Mouse (Mus musculus) layer of hippocampus, postnatal 14 days (tissue): ENCODE measurements at regions not wholly inside any gene's neighbourhood (a gene's known extent, or its start where the extent isn't known, plus 50 kb on each side); places are given as distances from the start of the nearest gene placed in this dataset.
"Not testable (repeated sequence)": the region's sequence is repeated elsewhere in the genome, so short reads cannot be mapped to it uniquely, and the experiment has no call there.

Experiments
- DNase-seq, 2 experiments: peaks; one replicate each; pipeline ENCODE4 v3.0.0; 2021 to 2022; ENCODE audit warnings: low spot score in 2 of 2, mixed read lengths in 1 of 2

DNA sequence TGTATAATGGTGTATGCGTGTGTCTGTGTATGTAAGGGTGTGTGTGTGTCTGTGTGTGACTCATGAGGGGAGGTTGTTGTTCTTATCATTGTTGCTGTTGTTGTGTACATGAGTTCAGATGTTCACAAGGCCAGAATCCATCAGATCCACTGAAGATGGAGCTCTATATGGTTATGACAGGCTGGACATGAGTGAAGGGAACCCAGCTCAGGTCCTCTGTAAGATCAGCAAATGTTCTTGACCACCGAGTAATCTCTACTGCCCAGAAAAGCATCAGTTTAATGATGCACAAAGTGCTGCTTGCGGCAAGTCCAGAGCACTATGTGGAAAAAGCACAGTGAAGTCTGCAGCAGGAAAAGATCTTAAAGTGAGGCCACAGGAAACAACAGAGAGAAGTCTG is 77.5 kb downstream of the Gm15319 start:
- DNase-seq: not testable (repeated sequence)

DNA sequence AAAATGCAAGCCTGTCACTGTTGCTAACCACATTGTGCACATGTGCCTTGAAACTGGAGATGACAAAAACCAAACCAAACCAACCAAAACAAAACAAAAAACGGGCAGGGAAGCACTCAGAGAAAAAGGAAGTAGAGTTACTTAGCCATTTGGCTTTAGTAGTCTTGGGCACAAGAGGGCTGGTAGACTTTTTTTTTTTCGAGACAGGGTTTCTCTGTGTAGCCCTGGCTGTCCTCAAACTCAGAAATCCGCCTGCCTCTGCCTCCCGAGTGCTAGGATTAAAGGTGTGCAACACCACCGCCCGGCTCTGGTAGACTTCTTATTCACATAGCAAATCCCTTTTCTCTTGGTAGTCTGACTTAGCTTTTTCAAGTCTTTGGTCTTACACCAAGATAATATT is 78.2 kb downstream of the Gm15319 start:
- DNase-seq: peak; percentile 22

DNA sequence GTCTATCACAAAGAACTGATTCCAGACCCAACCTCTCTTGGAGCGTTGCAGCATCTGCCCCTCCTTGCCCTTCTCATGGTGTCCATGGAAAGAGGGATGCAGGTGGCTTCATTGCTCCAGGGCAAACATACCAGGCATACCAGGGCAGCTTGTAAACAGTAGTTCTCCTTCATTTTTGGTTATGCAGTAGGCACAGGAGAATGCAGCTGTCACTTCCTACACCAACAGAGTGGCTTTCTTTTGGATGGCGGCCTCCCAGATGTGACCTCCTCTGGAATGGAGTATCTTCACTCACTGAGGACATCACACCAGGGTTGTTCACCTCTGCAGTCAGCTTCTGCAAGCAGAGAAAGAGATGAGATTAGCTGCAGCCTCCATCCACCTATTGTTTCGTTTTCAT is 79.9 kb downstream of the Gm15319 start:
- not testable (repeated sequence) for DNase-seq

DNA sequence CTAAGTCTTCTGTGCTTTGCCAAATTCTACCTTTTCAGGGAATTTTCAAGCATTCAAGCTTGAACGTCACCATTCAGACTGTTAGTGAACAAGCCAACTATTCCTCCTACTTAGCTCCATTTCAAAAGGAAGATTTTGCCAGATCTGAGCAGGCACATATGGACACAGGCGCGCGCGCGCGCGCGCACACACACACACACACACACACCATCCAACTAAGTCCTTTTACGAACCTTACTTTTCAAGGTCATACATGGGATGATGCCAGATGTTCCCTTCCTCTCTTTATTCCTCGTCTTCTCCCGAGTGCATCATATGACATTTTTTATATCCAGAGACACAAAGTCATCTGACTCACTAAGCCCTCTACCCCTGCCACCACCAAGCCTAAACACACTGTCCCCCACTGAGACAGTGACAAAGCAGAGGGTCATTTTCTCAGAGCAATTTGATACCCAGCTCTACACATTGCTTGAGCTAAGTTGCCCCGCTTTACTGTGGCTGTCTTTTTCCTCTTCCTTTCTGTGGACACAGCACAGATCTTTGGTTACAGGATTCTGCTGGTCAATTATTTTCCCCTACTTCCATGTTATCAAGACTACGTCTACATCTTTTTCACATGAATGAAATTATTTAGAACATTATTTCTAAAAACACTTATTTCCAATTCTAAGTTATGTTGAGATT is 81.7 kb downstream of the Gm15319 start:
- peak in 1 of 2 experiments; percentile 9 for DNase-seq

DNA sequence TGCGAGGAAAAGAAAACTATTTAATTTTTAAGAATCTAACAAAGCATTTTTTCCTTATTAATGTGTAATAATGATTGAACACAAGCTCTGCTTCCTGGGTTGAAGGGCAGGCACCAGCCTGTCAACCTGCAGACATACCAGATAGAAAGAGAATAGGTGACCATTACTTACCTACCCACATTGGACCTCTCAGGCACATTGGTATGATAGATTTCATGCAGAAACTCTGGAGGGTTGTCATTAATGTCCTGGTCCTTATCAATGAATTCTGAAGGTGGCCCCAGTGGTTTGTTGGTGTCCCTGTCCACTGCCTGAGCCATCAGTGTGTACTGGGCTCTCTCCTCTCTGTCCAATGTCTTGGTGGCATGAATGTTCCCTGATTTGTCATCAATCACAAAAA is 85.3 kb downstream of the Gm15319 start:
- DNase-seq: not testable (repeated sequence)

DNA sequence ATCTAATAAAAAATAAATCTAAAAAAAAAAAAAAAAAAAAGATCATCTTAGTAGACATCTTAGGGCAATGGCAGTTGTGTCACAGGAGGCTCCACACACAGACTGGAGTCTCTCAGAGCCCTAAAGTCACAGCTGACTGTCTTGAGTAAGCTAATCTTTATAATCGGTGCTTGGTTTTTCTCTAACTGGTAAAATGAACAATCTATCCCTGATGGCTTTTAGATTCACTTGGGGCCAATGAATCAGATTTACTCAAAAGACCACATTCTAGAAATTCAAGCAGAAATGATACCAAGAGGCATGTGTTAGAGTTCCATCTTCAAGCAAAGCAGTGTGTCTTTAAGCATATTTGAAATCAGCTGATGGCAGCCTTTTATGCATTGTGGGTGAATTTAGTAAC is 86.3 kb downstream of the Gm15319 start:
- not testable (repeated sequence) for DNase-seq

DNA sequence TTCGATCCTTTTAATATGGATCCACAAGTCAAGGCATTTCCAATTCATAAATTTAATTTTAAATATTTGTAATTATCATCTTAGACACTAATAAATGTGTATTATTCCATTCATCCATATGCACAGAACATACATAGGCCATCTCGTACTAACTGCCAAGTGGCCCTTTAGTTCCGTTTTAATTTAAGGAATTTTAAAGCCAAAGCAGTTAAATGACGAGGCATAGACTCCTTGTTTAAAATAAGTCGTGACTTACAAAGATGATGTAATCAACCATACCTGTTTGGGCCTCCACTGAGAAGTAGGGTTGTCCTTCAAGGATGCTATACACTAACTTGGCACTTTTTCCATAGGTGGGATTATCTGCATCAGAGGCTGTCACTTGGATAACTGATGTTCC is 89.2 kb downstream of the Gm15319 start:
- DNase-seq: not testable (repeated sequence)

DNA sequence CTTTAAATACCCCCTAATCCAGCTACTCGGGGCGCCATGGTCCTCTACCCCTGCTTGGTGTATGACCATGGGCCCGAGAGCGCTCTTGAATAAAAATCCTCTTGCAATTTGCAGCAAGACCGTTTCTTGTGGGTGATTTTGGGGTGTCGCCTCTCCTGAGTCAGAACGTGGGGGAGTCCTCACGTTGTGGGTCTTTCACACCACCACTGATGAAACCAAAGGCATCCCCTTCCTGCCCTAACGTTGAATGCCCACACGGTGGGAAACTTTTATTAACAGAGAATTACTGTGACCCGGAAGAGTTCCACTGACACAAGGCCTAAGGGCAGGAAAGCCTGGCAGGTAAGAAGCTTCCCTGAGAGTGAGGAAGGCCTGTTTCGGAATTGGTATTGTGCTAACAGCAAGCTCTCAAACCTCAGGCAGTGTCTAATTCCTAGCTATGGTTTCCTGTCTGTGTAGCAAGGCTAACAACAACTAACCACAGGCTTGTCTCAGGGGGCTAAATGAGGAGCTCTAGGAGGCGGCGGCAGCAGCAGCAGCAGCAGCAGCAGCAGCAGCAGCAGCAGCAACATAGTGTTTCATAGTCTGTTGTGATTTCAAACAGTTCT is 95.4 kb downstream of the Gm15319 start:
- peak in 1 of 2 experiments; percentile 39 for DNase-seq

DNA sequence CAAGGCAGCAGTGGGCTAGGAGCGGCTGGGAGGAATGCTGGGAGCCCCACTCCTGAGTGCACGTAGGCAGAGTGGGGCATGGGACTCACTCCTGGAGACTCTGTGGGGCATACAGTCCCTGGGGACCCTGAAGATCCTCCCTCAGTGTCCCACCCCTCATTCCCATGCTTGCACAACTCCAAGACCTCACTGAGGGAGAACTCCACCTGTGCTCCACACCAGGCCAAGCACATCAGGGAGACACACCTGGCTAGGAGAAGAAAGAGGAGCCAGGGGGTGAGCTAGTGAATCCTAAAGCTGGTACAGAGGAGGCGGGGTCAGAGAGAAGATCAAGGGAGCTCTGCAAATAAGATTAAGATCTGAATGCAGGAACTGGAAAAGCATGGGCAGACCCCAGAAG is 96.2 kb downstream of the Gm15319 start:
- peak; percentile 36 to 40 for DNase-seq

DNA sequence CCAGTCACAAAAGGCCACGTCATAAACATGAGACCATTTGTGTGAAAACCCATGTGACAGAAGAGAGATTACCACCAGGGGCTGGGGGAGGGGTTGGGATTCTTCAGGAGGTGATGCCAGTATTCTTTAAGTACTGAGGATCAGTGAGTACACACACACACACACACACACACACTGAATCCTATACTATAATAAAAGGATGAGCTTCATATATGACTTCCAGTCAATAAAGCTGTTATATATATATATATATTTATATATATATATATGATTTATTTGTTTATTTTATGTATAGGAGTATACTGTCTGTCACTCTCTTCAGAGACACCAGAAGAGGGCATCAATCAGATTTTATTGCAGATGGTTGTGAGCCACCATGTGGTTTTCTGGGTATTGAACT is 98.4 kb downstream of the Gm15319 start:
- not testable (repeated sequence) for DNase-seq

DNA sequence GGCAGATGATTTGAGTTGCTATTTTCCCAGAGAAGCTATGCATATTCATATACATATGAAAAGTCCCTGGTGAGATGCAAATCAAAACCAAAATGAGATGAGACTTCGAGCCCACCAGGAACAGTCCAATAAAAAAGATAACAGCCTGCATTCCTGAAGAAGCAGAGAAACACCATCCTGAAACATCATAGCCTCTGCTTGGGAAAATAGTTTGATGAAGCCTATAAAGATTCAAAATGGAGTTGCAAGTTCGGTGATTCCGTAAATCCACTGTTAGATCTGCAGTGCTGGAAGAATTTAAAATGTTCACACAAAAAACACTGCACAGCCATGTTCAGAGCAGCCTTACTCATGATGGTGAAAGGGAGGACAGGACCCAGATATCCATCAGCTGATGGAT is 98.9 kb downstream of the Gm15319 start:
- DNase-seq: peak; percentile 22 to 31

DNA sequence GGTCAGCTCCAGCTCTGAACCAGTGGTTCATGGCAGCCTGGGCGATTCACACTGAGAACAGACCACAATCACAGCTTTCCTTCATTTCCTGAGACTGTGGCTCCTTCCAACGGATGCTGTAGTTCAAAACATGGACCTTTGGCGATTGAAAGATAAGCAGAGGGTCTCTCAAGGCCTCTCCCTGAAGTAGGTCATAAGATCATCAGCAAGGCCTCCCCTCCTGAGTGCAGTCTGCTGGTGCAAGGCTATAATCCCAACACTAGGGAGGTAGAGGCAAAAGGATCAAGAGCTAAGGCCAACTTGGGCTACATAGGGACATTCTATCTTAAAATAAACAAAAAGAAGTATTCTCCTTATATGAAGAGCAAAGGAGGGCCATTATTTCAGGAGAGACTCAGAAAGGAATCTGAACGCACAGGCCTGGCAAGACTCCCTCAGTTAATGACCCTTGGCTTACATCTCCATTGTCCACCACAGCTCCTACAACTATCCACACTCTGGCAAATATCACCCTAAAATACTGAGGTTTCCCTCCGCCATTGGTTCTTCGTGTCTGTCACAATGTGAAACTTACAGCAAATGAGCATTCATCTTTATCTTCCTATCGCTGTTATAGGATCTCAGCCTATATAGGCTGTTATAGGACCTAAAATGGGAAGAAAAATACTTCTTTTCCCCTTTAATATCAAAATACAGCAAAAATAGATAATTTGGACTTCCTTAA is 100.0 kb downstream of the Gm15319 start:
- peak; percentile 11 to 17 for DNase-seq

DNA sequence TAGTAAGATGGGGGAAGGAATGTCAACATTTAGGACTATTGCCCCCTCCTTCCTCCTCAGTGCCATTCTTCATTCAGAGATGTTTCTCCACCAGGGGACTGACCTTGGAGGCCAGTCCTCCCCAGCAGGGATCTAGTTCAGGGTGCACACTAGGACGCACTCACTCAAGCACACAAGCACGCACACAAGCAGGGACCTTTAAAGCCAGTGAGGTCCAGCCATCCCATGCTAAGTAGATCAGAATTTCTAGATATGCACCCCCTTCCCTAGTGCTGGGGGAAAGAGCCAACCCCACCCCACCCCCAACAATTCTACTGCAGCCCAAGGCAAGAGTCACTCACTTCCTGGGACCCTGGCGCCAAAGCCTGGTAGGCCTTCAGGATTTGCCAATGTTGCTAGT is 100.8 kb downstream of the Gm15319 start:
- DNase-seq: peak; percentile 13 to 25

DNA sequence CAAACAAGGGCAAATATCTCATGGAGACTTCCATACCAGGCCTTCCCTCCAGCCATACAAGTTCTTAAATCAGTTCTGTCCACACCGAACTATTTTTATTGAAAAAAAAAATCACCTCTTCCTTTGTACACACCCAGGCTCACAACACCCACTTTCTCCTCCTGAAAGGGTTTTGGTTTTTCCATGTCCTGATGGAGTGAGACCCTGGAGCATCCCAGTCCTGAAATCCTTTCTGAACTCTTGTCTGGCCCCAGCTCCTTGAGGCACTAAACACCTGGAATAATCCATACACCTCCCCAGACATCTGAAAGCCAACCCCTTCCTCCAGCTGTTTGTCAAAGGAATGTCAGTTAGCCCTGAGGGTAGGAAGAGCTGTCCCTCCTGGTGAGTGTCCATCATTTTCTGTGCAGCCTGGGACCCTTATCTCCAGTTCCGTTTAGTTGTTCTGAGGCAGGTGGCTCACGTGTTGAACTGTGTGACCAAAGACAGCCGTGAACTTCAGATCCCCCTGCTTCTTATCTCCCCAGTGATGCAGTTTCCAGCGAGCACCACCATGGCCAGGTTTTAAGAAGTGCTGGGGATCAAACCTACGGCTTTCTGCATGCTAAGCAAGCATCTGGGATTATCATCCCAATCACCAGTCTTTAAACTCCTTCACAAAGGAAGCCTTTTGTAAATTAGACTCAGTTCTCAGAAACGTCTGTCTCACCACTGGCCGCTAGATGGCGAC is 101.4 kb downstream of the Gm15319 start:
- peak in 1 of 2 experiments; percentile 9 for DNase-seq

DNA sequence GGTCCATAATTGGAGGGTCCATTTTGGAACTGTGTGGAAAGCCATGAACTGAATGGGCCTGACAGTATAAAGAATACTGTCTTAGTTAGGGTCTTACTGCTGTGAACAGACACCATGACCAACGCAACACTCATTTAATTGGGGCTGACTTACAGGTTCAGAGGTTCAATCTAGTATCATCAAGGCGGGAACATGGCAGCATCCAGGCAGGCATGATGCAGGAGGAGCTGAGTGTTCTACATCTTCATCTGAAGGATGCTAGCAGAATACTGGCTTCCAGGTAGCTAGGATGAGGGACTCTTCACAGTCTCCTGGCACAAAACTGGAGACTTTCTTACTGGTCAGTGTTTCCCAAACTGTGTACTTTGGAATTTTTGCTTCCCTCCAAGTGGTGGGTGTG is 102.0 kb downstream of the Gm15319 start:
- peak; percentile 31 to 57 for DNase-seq

DNA sequence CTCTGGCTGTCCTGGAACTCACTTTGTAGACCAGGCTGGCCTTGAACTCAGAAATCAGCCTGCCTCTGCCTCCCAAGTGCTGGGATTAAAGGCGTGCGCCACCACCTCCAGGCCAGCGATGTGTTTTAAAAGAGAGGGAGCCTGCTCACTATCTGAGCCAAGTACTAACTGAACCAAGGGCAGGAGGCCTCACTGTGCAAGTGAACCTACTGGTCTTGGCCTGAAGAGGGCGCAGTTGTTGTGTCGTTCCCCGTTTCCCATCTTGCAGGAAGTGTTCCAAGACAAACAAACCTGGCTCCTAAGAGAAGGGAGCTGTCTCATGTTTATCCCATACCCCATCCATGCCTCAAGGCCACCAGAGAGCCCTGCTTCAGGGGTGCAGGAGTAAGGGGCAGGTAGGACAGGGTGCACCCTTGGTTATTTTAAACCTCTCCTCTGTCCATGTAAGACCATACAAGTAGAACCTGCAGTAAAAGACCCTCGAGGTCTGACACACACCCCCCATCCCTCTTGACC is 102.8 kb downstream of the Gm15319 start:
- not testable (repeated sequence) for DNase-seq

DNA sequence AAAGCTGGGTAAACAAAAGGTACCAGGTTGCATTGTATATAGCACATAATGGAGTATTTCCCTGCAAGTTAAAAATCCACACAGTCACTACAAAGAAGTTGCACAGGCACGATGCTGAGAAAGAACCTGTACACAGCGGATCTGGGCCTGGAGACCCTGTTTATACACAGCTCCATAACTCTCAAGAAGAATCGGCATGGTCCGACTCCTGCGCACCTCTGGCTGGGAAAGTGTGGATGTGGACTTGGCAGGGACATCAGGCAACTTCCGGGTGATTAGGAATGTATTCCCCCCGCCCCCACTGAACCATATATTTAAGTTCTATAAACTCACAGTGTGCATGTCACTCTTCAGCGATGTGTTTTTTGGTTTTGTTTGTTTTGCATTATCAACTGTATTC is 103.3 kb downstream of the Gm15319 start:
- DNase-seq: not testable (repeated sequence)
